Mouse (Mus musculus): ENCODE data around the gene Cryzl1. TPM values are rescaled to one million over a fixed set of nuclear protein-coding genes. Genes with fewer than 3 reads are reported as not detected.

Cryzl1 gene
- total RNA-seq, 2 experiments from 2014 or later: 12.1 to 20.0 TPM

DNA sequence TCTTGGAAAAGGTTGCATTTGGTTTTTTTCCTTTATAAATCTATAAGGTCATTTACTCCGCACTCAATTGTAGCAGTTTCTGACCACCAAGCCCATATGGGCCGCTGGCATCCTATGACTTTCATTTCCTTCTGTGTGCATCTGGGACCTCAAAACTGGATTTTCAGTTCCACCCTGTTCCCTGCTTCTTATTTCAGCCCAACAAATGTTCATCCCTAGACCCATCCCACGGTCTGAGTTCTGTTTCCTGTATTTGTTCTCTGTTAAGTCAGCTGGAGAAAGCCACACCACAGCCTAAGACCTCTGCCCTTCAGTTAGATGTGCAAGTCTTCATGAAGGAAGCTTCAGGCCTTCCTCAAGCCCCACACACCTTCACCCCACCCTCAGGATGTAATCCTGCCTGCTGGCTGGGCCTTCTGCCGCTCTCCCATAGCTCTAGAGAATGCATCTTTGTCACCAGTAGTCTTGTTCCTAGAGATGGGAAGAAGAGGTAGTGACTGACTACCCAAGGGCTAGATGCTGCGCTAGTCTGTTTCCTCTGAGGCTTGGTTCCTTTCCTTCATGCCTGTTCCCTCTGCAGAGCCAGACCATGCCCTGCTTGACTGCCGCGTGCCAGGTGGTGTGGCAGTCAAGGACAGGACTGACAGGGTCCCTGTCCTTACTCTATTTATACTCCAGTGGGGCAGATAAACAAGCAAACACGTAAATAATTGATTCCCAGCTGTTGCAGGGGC lies 11.6 kb upstream of the Cryzl1 start:
- no peak for DNase-seq

DNA sequence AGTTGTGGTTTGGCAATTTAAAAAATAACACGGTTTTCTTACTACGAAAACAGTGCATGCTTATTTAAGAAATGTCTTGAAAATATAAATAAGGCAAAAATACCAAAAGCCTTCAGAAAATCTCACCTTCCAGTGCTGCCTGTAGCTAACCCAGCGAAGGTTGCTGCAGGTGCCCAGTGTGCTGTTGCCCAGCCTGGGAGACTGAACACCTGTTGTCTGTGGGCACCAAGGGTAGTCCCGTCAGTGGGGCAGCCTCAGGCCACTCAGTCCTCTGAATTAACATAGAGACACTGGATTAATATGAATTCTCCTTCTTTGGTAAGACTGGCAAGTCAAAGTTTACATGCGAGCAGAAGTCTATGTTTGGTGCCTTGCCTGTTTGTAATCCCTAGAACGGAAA lies 9.7 kb upstream of the Cryzl1 start:
- no peak for DNase-seq

DNA sequence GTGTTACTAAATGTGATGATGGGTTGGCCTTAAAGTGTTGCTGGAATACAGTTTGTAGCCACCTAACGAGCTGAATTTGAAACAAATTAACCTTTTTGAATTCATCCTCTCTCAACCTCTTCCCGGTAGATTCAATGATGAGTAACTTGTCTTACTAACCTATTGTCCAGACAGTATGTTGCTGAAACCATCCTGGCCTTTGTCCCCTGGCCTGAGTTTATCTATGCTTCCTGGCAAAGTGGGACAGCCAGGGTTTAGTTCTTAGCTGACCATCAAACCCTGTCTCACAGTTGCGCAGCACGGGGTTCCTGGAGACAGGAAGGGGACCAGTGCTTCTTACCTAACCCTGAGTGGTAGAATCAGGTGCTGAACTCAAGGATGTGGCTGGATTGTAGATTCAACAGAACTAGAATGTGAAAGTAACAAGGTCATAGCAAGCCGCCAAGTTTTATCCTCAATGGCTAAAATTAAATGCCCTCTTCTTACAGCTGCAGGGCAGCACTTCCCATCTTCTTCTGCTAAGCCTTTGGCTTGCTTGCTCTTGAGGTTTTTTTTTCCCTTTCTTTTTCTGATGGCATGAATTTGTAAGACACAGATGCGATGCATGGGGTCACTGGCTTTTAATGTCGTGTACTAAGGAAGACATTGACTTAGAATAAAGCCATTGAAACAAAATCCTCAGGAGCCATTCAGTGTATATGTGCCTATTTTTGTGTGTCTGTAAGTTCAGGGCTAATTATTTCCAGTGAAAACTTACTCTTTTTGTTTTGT lies 7.5 kb upstream of the Cryzl1 start:
- no peak for DNase-seq

DNA sequence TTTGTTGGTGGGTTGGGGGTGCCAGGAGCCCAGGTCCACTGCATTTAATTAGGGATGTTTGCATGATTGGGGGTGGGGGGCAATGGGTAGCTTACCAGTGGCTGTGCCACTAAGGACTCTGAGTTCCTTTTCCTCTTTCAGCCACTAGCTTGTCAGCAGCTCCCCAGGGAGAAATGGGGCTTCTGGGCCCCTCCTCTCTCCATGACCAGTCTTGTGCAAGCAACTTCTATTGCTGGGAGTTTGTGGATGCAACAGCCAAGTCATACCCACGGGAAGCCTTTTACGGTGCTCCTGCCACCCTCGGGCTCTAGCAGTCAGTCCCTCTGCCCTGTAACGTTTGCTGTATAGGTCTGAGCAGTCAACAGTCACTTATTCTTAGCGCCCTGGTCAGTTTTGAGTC lies 6.0 kb upstream of the Cryzl1 start:
- DNase-seq: peak; percentile 59

DNA sequence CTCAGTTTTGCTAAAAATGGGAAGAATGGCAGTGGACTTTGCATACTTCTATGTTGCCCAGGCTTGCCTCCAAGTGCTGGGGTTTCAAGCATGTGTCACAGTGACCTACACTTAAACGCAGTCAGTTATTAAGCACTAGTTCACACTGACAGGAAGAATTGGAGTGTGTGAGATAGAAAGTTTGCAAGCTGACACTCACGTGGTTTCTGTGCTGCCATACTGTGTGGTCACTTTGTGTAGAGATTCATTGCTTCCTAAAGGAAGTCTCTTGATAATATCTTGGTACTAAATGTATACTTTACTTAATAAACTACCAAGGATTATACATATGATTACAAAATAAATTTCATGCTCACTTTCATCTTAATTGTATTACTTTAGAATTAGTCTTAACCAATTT lies 4.0 kb upstream of the Cryzl1 start:
- no peak for DNase-seq

- DNase-seq: no peak
Observed at GRCm38 (mm10) chr16:91730446-91730845, 1.7 kb upstream of the Cryzl1 start.

- peak; percentile 57 for DNase-seq
Observed at GRCm38 (mm10) chr16:91729821-91730441, 1.2 kb upstream of the Cryzl1 start.

- DNase-seq: peak; percentile 99
Observed at GRCm38 (mm10) chr16:91729066-91729482, 299 bp upstream of the Cryzl1 start, which contains the start of gene Itsn1. Gene Itsn1 (plus strand): TSS chr16:91729281.

DNA sequence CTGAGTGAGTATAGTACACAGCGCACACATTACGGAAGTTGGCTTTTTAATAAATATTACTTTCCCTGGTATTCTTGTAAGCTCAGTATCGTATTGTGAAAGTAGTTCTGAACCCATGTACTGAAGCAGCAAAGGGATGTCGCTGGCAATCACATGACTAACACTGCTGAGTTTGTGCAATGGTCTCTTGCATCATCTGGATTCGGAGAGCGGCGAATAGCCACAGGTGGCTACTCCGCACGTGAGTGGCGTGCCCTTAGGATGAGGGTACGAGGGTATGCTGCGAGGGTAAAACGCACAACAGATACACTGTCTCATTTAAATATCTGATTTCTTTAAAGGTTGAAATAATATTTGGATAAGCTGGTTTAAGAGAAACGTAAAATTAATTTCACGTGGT lies 1.3 kb downstream of the Cryzl1 start:
- DNase-seq: no peak

- no peak for DNase-seq
Observed at GRCm38 (mm10) chr16:91724247-91724646, 4.5 kb downstream of the Cryzl1 start.

- DNase-seq: no peak
Observed at GRCm38 (mm10) chr16:91717399-91717798, 11.4 kb downstream of the Cryzl1 start.

DNA sequence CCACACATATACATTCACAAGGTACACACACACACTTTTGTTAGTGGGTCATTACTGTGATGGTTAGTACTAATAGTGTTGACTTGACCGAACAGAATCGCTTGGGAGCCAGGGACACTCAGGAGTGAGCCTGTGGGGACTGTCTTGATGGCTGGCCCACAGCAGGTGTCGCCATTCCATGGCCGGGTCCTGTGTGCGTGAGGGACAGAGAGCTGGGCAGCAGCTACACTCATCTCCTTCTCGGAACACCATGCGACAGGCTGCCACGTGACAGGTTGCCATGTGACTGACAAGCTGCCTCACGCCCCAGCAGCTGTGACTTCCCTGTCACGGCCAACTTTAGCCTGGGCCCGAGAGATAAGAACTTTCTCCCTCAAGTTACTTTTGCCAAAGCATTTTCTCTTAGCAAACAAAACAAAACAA lies 11.8 kb downstream of the Cryzl1 start:
- no peak for DNase-seq

DNA sequence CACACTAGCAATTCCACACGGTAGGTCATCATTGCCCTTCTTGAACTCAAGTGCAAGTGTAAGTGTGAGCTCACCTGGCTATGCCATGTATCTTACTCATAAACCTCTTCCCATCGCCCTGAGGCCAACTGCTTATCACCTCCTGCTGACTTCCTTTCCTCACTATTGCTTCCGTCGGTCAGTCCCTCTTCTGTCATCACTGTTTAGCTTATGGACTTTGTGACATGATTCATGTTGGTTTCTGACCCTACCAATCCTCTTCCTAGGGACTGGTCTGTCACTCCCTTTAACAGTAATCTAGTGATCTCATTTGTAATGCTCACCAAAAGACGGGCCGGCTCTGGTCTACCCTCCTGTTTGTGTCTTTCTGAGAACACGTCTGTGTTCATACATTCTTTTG lies 18.5 kb downstream of the Cryzl1 start:
- no peak for DNase-seq

DNA sequence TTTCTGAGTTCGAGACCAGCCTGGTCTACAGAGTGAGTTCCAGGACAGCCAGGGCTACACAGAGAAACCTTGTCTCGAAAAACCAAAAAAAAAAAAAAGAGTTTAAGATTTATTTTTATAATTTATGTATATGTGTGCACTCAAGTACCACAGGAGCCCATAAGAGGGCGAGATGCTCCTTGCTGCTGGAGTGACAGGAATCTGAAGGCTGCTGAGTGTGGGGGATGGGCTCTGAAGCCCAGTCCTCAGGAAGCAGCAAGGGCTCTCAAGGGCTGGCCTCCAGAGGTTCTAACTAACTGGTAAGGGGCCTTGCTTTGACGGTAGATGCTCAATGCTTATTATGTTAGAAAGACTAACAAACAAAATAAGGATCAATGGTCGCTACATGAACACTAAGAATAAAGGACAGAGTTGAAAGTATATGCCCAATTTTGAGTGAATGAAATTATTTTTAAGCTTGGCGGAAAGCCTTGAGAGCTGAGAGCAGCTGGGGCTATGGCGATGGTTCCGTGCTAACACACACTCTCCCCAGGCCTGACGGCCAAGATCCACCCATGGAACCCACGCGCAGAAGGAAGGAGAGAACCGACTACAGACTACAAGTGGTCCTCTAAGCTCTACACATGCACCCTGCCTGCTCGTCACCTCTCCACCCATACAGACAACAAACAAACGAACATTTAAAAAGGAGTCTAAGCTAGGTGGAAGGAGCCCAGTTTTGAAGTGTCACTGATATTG lies 24.0 kb downstream of the Cryzl1 start:
- no peak for DNase-seq

DNA sequence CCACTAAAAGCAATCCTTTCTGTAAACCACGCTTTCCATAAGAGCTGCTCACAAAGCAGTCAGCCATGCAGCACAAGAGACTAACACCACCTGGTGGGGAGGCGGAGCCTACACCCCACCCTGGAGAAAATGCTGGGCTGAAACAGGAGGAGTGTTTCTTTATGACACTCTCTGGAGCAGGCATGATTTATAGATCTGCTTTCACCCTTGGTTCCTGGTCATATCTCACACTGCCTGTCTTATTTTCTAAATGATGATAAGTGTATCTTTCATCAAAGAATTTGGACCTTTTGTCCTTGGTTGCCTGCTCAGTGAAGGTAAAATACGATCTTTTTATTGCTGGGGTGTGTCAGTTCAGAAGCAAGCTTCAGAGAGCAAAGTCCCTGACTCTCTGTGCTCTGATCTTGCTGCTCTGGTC lies 26.0 kb downstream of the Cryzl1 start:
- DNase-seq: no peak

DNA sequence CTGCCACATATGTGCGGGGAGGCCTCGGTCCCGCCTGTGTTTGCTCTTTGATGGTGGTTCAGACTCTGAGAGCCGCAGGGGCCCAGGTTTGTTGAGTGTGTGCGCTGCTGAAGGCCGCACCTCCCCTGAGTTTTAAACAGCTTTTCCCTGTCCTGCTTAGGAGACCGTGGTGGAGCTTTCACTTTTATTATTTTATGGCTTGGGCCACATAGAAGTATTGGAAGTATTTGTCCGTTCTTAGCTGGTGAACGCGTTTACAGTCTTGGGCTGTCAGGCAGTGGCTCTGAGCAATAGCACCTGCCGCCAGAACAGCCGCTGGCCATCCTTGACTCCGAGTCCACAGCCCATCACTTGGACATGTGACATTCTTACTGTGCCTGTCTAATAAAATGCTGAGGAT lies 26.9 kb downstream of the Cryzl1 start:
- no peak for DNase-seq

DNA sequence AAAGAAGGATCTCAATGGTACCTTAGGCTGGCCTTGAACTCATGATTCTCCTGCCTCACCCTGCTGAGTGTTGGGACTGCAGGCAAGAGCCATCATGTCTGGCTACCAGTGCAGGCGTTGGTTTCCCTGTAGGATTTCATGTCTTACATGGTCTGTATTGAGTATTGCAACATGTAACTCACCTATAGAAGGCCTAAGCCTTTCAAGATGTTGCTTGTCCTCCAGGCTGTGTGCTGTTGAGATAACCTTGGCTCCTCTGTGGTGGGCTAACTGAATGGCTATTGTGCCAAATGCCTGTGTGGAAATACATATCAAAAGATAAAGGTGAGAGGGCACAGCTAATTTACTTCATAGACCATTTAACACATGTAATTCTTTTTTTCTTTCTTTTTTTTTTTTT lies 29.8 kb downstream of the Cryzl1 start:
- no peak for DNase-seq

GRCm38 (mm10) chr16:91695108-91695755 lies 33.5 kb downstream of the Cryzl1 start:
- DNase-seq: no peak

DNA sequence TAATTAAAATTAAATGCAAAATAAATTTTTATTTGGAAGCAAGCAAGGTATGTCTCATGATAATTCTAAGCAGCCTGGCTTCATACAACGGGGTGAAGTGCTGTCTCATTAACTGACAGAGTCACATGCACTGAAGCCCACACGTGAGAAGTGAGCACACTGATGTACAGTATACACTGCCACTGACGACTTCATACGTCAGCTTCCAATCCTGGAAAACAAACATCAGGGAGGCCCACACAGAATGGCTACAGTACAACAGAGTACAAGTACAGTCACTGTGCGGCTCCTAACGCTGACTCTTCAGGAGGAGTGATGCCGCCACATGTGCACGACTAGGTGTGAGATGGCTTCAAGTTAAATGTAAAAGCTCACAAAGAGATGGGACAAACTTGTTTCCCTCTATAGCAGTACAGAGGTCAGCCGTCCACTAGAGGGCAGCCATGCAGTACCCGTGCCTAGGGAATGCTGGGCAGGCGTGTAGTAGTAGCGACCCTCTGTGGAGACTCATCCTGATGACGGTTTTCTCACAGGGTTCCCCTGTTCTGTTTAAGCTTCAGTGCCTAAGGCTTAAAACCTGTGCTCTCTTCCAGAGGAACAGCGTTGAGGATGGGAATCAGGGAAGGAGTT lies 34.2 kb downstream of the Cryzl1 start:
- peak; percentile 47 for DNase-seq

- no peak for DNase-seq
Observed at GRCm38 (mm10) chr16:91689791-91690190, 39.0 kb downstream of the Cryzl1 start.

DNA sequence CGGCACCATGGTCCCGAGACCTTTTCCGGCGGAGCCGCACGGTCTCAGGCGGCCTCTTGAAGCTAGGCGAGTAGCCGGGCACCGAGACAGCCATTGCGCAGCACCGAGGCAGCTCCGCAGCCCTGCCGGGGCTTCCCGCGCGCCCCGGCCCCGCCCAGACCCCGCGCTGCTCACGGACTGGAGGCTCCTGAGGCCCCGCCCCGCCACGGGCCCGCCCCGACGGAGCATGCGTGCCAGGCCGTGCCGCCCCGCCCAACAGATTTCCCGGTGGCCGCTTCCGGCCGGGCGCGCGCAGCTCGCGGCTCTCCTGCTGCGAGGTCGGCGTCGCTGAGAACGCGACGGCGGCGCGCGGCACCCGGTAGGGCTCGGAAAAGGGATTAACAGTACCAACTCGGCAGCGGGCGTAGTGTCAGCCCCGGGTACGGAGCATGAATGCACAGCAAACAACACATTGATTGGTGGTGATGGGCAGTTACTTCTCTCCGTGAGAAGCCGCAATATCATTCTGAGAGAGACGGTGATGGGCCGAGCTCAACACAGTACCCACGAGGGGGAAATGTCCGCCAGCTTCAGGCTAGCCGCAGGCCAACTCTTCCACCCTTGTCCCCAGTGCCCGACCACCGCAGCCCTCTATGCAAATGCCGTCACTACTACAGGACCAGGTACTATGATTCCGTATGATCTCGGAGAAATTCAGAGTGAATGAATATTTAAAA lies 40.0 kb downstream of the Cryzl1 start, which contains the start of gene Donson:
Donson (minus strand) TSS at position 152 of the 716 bp plus-strand sequence.
- DNase-seq: peak; percentile 97

Data from gastrocnemius, postnatal 25 days (tissue).